Mouse (Mus musculus): ENCODE data around the gene Cd3d.

The Cd3d gene

GRCm38 (mm10) chr9:44993268-44993667 is 11.7 kb downstream of the Cd3d start:
- peak; percentile 18 for DNase-seq (ENCODE audit: low spot score)

GRCm38 (mm10) chr9:44994962-44995361 is 13.4 kb downstream of the Cd3d start:
- DNase-seq (ENCODE audit: low spot score) = no peak

DNA sequence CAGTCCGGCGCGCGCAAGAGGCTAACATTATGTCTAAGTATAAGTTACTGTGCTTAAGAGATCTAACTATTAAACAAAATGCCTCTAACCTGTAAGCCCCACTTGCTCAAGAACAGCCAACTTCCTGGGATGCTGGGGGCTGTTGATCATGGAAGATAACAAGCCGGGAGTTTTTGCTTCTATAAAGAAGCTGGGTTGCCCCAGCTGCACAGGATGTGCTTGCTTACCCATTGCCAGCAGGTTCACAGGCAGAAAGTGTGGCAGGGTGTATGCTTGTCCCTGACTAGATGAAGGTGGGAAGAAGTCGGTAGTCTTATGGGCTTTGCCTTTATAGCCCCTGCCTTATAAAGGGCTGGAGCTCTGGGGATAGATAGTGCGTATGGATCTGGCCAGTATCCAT is 15.0 kb downstream of the Cd3d start:
- DNase-seq (ENCODE audit: low spot score) = no peak

- DNase-seq (ENCODE audit: low spot score) = no peak
These were observed 16.6 kb downstream of the Cd3d start for GRCm38 (mm10) chr9:44998138-44998537.

- DNase-seq (ENCODE audit: low spot score) = peak; percentile 9
These were observed 17.6 kb downstream of the Cd3d start for GRCm38 (mm10) chr9:44999171-44999570.

DNA sequence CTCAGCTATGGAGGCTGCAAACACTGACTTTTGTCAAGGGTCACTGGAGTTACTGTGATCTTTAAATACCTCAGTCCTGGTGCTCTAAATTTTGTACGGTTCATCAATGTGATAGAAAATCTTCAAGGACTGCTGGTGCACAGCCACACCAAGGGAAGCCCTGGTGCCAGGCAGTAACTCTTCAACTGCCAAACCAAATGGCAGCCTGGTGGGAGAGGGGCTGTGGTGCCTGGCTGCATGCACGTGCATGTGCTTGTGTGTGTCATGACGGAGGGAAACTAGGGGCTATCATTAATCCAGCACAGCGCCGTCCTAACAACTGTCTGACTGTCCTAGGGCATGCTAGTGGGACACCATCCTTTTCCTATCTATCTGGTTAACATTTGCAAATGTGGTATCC is 18.2 kb downstream of the Cd3d start:
- DNase-seq (ENCODE audit: low spot score) = no peak

- DNase-seq (ENCODE audit: low spot score) = no peak
These were observed 18.7 kb downstream of the Cd3d start for GRCm38 (mm10) chr9:45000249-45000648.

GRCm38 (mm10) chr9:45007404-45007803 is 25.8 kb downstream of the Cd3d start:
- no peak for DNase-seq (ENCODE audit: low spot score)

DNA sequence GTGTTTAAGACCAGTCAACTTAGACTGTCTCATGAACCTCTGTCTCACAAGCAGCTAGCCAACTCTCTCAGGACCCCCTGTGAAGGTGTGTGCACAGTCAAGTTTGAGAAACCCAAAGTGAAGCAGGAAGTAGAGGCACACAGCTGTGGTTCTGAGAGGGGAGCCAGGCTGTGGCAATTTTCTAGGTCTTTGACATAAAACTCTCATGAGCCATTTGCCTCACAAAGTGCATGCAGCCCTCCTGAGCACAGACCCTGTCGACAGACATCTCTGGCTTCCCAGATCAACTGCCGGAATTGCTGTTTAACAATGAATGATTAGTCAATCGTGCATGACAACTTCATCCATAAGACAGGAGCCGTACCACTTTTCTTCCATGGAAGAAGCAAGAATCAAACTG is 26.8 kb downstream of the Cd3d start:
- no peak for DNase-seq (ENCODE audit: low spot score)

- no peak for DNase-seq (ENCODE audit: low spot score)
These were observed 27.8 kb downstream of the Cd3d start, which contains the start of gene Cd3e for GRCm38 (mm10) chr9:45009180-45010078. Gene Cd3e (minus strand): TSS chr9:45009627.

GRCm38 (mm10) chr9:45010461-45010860 is 28.9 kb downstream of the Cd3d start:
- DNase-seq (ENCODE audit: low spot score) = peak; percentile 10

DNA sequence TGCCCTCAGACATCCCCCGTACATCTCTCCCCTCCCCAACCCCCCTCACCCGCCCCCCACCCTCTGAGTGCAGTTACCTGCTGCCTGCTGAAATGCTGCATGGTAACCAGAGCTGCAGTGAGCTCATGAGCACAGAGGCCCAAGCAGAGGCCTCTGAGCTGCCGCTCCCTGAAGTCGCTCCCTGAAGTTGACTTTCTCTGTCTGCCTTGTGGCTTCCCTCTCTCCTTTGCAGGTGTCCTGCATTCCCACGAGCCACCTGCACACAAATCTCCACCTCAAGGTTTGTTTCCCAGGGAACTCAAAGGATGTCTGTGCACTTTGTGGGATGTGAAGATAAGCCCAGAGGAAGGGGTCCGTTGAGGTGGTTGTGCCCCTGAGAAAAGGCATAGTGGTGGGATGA is 29.7 kb downstream of the Cd3d start:
- DNase-seq (ENCODE audit: low spot score) = no peak

- no peak for DNase-seq (ENCODE audit: low spot score)
These were observed 33.3 kb downstream of the Cd3d start for GRCm38 (mm10) chr9:45014879-45015278.

DNA sequence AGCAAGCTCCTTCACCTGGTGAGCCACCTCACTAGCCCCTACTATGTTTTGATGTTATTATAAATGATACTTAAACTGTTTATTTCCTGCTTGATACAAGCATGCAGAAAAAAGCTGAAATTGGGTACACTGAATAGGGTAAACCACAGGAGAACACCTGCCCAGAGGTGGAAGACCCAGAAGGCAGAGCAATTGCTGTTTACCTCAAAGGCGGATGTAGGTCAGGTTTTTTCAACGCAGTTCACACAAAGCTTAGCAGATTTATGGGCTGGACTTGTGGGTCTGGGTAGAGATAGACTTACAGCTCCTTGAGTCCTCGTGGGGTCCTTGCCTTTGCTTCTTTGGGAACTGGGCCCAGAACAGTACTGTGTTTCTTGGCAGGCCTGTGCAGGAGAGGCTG is 34.3 kb downstream of the Cd3d start:
- DNase-seq (ENCODE audit: low spot score) = no peak

GRCm38 (mm10) chr9:45018031-45018430 is 36.4 kb downstream of the Cd3d start:
- DNase-seq (ENCODE audit: low spot score) = no peak

GRCm38 (mm10) chr9:45022800-45023199 is 41.2 kb downstream of the Cd3d start:
- peak; percentile 56 for DNase-seq (ENCODE audit: low spot score)

GRCm38 (mm10) chr9:45023638-45024037 is 42.1 kb downstream of the Cd3d start:
- DNase-seq (ENCODE audit: low spot score) = no peak

DNA sequence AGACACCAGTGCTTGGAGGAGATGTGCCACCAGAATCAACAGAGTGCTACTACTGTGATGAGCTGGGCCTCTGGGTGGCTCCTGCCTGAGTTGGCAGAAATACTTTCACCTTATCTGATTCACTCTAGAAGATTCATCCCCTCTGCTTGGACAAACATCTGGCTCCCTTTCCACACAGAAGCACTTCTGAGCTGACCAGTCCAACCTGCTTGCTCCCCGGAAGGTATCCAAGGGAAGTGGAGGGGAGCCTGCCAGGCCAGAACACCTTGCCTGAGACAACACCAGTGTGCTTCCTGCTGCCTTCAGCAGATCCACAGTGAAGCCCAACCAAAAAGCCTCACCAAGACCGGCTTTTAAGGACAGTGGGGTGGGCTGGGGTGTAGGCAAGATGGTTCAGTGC is 42.6 kb downstream of the Cd3d start:
- DNase-seq (ENCODE audit: low spot score) = no peak

DNA sequence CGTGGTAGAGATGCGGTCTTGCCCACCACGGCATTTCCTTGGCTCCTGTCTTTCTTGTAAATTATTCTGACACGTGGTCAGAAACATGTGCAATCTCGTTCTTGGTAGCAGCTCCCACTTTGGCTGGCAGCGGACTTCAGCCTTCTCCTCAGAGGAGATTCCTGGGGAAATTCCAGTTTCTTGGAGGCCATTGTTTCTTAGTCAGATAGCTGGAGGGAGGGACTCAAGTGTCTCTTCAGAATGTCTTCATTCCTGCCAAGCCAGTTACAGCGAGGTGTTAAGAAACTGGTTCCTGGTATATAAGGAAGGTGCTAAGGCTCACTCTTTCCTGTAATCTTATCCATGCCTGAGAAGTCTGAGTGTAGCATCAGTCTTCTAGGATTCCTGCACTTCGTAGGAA is 45.8 kb downstream of the Cd3d start:
- DNase-seq (ENCODE audit: low spot score) = no peak

GRCm38 (mm10) chr9:45030341-45030740 is 48.8 kb downstream of the Cd3d start:
- peak; percentile 29 for DNase-seq (ENCODE audit: low spot score)

GRCm38 (mm10) chr9:45032261-45032660 is 50.7 kb downstream of the Cd3d start:
- DNase-seq (ENCODE audit: low spot score) = no peak

DNA sequence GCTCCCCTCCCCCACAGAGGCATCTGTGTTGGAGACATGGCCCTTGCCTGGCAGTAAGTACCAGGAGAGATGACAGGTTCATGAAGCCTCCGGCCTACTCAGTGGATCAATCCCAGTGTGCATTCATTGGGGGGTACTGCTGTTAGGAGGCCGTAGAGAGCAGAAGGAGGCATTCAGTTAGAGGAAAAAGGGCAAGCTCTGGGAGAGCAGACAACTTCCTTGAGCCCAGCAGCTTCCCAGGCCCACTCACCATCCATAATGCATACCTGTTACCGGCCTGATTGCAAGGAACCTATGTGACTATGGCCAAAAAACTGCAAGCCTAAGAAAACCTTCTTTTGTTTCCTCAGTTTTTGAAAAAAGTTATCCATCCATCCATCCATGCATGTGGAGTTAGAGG is 52.9 kb downstream of the Cd3d start:
- no peak for DNase-seq (ENCODE audit: low spot score)
